Mouse (Mus musculus) kidney, adult 9 months (tissue): ENCODE measurements around the gene Gm1673.
"Not testable (repeated sequence)": the region's sequence is repeated elsewhere in the genome, so short reads cannot be mapped to it uniquely, and the experiment has no call there.

Experiments used
- DNase-seq: peaks from one replicate; pipeline ENCODE4 v3.0.0; 2022

Gm1673 gene

DNA sequence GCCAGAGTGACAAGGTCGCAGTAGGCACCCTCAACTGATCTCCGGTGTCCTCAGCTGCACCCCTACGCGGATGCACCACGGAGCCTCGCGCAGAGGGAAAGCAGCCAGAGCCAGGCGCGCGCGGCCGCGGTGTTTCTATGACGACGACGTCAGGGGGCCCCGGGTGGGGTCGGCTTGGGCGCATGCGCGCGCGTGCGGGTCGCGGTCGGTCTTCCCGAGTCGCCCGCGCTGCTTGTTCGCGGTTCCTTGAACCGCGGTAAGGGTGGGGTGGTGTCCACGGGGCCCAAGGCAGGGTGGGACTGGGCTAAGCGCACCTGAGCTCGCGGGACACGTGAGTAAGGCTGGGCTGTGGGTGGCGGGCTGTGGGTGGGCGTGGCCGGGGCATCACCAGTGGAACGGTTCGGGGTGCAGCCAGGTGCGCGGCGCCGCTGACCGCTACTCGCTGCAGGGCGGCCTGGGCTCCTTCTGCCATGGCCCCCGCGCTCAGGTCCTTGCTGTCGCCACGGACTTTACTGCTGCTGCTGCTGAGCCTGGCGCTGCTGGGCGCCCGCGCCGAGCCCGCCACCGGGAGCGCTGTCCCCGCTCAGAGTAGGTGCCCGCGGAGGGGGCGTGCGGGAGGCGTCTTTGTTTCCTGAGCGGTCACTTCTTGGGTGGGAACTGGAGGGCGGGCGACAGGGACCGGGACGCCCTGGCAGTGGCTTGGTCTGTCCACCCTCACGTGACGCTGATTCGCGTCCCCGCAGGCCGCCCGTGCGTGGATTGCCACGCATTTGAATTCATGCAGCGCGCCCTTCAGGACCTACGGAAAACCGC is at the start of gene Gm1673:
Gm1673 (plus strand) TSS at position 125 of the 813 bp plus-strand sequence.
- DNase-seq: peak; percentile 39

DNA sequence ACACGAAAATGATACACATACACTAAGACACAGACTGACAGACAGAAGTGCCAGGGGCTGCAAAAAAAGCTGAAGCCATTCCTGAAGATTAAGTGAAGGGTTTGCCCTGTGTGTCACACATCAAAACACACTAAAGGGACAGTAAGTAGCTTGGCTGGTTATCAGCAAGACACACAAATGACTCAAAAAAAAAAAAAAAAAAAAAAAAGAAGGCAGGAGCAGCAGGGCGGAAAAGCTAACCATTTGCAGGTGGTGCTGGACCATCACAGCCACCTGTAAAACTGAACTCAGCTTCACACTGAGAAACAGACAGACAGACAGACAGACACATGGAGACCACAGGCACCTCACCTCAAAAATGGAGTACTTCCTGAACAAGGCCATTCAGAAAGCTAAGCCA is 49.2 kb upstream of the Gm1673 start:
- no peak for DNase-seq

DNA sequence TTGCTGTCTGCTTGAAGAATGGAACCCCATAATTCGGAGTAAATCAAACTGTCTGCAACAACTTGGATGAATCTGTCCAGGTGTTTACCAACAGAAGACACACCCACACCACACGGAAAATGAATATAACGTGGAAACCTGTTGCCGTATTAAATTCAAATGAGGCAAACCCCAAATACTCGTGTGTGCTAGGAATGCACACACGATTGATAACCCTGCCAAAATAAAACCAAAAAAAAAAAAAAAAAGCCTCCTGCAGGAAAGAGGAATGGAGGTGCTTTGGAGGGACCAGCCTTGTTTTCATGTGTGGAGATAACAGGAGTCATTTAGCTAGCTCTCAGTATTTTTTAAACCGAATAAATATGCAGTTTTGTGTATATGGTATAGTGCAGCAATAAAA is 48.4 kb upstream of the Gm1673 start:
- no peak for DNase-seq

DNA sequence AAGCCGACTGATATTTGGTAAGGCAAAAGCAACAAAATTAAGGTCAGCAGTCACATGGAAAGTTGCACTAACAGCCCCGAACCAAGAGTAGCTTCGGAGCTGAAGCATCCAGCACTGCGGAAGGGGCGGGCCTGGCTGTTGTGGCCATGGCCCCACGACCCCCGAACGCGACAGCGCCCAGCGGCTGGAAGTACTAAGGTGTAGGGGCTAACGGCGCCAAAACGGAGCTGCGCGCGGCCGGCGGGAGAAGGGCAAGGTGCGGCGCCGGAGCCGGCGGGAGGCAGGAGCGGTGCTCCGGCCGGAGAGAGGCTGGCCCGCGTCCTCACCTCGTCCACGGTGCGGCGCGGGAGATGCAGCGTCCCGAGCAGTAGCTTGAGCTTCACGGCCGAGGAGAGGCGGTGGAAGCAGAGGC is 47.5 kb upstream of the Gm1673 start:
- DNase-seq: no peak

DNA sequence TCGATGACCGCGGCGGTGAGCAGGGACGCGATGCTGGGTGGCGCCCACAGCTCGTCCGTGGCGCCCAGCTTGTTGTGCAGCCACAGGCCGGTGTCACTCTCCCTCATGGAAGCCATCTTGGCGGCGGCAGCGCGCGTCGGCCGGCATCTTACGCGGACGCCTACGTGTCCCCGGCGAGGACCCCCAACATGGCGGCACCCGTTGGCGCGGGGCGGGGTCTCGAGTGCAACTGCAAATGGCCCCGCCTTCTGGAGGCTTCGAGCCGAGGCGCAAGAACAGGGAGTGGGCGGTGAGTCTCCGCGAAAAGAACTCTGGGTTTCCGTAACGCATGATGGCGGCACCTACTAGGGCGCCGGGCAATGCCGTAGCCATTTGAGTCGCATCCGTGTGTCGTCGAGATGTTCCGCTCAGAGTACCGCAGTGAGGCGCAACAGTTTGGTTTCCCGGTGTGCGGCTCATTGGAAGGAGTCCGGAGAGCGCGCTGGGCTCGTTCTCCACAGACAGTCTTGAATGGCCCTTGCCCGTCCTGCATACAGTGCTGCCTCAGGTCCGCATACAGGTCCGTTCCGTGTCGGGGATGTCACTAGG is 47.0 kb upstream of the Gm1673 start, which contains the start of gene Nelfa:
Nelfa (minus strand) TSS at position 294 of the 588 bp plus-strand sequence.
- peak; percentile 99 for DNase-seq

DNA sequence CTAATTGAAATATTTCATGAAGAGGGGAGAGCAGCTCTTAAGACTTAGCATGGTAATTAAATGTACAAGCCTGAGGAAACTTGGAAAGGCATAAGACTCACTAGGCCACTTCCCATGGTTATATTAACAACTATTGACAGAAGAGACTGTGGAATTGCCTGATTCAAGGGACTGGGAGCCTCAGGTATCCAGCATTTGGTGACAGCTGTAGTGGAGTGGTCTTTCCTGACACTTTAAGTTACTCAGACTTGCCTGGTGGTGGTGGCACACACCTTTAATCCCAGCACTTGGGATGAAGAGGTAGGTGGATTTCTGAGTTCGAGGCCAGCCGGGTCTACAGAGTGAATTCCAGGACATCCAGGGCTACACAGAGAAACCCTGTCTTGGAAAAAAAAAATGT is 46.0 kb upstream of the Gm1673 start:
- no peak for DNase-seq

DNA sequence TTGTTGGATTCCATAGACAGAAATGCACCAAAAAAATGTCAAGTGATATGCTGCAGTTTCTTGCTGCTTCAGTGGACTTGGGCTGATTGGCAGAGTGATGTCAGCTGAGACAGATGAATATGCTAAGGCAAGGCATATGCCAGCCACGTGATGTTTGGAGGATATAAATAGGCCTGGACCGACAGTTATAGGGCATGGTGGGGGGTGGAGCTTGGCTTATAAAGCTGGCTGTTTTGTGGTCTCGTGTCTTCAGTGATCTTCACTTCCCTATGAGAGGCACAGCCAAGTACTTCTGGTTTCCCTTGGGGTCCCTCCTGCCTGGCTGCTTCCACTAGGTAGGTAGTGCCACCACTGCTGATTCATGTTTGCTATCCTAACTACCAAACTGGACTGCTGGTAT is 44.8 kb upstream of the Gm1673 start:
- peak; percentile 24 for DNase-seq

DNA sequence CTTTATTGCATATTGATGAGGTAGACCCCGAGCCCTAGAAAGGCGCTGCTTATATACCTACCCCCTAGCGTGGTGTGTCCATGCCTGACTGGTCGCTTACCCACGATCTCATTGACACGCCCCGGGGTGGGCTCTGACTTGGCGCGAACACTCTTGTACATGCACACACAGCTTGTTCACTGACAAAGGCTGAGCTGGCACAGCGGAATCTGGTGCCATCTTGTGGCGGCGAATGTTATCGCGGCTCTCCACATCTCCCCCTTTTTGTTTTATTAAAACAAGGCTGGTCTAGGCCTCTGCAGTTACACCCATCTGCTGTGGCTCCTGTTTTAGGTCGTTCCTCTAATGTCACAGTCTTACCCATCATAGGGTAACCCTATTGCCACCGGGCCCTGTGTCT is 36.2 kb upstream of the Gm1673 start:
- DNase-seq: not testable (repeated sequence)

DNA sequence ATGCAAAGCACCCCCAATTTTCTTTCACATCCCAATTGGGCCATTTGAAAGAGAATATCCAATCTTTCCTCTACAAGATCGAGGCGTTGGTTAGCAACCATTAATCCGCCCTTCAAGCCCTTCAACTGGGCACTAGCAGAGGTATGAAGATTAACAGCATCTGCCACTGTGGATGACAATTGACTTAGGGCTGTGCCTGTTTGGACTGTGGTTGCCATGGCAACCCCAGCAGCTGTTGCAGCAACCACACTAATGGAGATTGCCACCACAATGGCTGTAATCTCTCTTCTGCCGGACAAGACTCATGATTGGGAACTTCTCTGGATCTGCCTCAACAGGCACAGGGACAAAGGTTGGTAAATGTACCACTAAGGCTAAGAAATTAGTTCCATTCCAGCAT is 34.9 kb upstream of the Gm1673 start:
- DNase-seq: no peak

DNA sequence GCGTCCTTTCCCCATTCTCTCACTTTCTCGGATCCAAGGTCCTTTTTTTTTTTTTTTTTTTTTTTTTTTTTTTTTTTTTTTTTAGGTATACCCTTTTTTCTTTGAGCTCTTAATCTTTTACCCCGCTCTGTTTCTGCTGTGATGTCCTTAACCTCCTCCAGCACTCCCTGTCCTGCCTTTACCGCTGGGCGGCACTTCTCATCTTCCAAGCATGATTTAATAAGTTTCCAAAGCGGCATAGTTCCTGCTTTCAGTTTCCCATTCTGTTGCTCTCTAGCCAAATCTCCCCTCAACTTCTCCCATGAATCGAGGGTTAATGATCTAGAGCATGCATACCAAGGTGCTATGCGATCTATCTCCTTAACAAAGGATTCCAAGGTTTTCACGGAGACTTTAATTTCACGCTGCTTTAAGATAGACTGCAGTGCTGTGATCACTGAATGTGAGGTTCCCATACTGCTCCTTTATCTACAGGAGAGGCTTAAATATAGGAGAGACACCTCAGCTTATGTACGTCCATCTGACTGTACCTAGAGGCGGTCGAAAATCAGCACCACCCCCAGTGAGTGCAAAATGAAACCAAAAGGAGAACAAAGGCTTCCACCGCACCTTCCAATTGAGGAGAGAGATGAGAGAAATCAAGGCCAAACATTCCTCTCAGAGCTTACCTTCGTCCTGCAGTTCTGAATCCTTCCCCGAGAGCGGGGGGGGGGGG is 29.6 kb upstream of the Gm1673 start:
- DNase-seq: no peak

DNA sequence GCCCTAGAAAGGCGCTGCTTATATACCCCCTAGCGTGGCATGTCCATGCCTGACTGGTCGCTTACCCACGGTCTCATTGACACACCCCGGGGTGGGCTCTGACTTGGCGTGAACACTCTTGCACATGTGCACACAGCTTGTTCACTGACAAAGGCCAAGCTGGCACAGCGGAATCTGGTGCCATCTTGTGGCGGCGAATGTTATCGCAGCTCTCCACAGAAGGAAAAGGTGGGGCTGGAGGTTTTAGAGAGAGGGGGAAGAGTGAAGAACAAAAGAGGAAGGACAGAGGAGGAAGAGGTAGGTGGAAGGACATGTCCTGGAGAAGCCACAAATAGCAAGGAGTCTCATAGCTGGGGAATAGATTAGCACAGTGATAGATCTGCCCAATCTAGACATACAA is 28.9 kb upstream of the Gm1673 start:
- peak; percentile 75 for DNase-seq

DNA sequence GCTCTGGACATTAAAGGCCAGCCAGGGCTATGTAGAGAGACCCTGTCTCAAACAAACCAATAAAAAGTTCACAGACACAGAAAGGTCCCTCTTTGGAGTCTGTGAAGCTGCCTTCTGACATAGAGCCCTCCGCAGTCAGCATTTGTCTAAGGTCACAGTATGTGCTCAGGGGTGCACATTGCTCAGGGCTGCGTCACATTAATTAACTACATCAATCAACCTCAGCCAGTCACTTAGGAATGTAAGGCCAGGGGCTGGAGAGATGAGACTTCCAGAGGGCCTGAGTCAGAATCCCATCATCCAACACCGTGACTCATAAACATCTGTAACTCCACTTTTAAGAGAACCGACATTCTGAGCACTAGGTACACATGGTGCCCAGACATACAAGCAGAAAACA is 27.4 kb upstream of the Gm1673 start:
- no peak for DNase-seq

DNA sequence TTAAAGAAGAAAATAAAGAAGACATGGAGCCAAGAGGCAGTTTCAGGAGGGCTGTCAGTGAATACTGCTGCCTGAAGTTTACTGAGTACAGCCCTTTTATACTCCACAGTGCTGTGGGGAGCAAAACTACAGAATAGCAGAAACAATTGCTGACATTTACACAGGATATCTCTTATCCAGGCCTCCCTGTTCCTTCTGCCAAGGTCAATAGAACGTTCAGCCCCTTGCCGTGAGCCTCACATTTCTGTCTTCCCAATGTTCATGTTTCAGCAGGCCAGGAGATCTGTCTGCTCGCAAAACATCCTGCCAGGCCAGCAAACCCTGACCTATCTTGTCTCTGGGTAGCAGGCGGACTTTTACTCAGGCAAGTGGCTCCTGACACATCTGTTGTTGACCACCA is 23.9 kb upstream of the Gm1673 start:
- DNase-seq: no peak

DNA sequence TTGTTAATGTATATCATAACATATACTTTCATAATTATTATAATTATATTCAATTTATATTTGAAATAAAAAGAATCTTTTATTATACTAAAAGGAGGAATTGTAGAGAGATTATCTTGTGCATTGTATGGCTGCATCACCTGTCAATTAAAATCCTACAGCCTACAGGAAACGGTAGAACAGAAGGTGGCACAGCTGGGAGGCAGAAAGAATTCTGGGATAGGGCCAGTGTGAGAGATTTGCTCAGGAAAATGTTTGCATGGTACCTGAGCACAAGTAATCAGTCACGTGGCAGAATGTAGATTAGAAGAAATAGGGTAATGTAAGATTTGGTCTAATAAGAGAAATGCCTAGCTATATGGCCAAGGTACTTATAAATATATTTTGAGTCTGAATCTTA is 8.5 kb upstream of the Gm1673 start:
- no peak for DNase-seq

DNA sequence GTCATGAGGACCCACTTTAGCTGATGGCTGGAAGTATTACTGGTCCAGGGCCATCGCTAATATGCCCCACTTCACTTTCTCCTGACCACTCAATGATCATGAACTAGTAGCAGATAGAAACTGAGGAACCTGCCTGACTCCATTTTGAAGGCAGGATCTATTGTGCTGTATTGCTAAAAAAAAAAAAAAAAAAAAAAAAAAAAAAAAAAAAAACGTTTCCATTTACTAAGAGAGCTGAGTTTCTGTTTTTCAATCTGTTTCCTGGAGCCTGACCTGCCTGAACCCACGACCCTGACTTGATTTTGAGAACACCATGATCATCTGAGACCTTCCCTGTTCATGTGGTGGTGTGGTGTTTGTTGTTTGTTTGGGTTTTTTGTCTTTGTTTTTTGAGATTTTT is 7.0 kb upstream of the Gm1673 start:
- DNase-seq: no peak

DNA sequence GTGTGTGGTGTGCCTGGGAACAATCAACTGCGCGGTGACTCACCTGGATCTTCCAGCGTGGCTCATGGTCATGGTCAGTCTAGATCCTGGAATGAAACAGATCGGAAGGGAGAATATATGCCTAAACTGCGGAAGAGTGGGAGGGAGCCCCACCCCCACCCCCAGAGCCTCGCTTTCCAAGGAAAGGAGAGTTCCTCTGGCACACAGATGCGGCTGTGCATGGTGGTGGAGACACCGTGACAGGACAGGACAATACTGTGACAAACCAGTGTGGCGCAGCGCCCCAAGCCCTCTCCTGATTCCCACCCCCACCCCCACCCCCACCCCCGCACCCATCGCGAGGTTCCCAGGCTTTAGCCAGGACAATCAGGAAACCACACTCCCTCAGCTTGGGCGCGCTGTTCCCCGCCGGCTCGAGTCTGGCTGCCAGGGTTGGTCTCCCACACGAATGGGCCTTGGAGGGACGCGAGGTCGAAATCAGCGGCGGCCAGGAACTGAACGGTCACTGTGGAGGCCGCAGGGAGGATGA is 438 bp upstream of the Gm1673 start:
- no peak for DNase-seq

DNA sequence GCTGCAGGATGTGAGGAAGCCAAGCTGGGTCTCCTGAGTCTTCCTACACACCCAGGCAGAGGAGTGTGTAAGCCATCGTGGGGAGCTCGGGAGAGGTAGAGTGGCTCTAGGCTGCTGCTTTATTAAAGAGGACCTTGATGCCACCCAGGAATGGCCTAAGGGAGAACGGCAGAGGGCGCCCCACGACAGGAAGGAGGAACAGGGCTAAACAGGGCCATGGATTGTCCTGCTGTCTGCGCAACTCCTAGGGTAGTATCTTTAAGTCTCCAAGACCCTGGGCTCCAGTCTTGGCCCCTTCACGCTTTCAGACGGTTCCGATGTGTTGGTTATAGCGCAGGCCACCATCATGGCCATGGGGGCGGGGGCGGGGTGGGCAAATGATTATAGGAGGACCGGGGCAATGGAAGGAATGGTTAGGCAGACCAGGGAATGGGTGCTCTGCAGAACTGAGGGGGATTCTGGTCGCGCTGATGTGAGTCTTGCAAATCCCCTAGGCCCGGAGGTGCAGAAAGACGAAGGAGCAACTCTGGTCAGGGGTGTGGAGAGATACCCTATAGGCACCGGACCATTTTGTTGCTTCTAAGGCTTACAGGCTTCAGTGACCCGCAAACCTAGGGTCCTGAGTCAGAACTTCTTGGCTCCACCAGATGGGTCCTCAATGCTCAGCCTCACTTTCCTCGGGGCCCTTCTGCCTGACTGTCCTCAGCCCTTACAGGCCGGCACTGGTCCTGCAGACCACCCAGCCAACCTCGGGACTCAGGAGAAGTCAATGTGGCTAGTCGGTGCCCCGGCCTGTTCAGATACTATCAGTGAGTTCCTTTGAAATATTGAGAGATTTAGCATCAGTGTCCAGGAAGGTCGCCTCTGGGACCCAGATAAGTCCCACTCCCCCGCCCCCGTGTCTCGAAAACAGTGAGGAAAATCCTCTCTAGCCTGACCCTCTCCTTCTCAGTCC is 11.7 kb downstream of the Gm1673 start:
- DNase-seq: peak; percentile 32

DNA sequence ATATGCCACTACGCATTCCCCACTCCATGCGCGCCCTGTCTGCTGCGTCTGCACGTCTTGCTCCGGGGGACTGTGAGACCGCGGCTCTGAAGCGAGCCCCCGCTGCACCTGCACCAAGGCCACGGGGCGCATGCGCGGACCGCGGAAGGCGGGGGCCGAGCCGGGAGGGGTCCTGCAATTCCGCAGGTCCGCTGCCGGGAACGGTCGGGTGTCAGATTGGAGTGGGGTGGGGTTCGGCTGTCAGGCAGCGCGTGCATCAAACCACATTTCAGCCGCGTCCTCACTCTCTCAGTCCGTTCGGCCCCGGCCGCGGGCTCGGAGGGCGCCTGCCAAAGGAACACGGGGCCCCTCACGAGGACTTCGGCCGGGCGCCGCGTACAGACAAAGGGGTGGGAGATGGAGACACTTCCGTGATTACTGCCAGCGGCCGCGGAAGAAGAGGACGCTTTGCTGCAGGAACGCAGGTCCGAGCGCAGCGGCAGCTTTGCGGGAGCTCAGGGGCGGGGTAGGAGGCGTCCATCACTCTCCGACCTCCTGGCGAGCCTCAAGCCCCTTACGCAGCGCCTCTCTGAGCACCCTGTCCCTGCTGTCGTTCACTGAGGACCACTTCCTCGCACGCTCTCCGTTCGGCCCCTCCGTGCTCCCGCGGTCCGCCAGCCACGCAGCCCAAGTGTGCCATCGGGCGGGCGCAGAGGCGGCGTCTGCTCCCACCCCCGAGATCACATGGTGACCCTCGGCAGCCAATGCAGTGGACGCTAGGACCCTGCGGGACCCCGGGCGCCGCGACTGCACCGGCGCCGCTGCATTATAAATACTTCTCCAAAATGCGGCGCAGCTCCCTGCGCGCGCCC is 12.8 kb downstream of the Gm1673 start, which contains the start of gene Nat8l:
Nat8l (plus strand) TSS at position 142 of the 851 bp plus-strand sequence.
- DNase-seq: peak; percentile 7

DNA sequence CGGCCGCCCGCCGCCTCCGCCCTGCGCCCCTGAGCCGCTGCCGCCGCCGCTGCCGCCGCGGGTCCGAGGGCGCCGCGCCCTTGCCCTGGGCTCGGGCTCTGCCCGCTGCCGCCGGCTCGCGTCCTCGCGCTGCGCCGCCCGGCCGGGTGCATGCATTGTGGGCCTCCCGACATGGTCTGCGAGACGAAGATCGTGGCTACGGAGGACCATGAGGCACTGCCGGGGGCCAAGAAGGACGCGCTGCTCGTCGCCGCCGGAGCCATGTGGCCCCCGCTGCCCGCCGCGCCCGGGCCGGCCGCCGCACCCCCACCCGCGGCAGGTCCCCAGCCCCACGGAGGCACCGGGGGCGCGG is 13.4 kb downstream of the Gm1673 start:
- DNase-seq: no peak

DNA sequence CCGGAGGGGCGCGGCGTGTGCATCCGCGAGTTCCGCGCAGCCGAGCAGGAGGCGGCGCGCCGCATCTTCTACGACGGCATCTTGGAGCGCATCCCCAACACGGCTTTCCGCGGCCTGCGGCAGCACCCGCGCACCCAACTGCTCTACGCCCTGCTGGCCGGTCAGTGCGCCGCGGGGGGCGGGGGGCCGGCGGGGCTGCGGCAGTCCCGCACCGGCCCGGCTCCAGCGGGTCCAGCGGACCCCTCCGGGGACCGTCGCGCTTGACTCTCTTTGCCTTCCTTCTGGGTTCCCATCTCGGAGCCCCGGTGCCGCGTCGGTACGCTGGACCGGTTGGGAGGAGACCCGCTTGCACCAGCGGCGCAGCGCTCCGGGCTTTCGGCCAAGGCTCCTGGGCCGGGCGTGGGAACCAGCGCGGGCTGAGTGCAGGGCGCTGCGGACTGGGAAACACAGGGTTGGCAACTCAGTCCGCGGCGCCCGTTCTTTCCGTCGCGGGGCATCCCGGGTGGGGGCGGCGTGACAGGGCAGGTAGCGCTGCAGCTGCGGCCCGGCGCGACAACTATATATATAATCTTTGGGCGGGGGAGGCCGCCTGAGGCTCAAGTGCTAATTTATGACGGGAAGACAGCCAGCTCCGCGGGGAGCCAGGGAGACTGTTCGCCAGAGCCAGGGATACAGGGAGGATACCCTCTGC is 14.0 kb downstream of the Gm1673 start:
- DNase-seq: peak; percentile 19
